Mouse (Mus musculus) myocyte (in vitro differentiated cells): ENCODE measurements at regions not wholly inside any gene's neighbourhood (a gene's known extent, or its start where the extent isn't known, plus 50 kb on each side); places are given as distances from the start of the nearest gene placed in this dataset.
"Not testable (repeated sequence)": the region's sequence is repeated elsewhere in the genome, so short reads cannot be mapped to it uniquely, and the experiment has no call there.

Experiments
- H3K27me3 ChIP-seq: one replicate; pipeline ENCODE4 v1.6.1; 2011; ENCODE audit not compliant: control insufficient read depth, insufficient read depth, insufficient read length
- H3K36me3 ChIP-seq: one replicate; pipeline ENCODE4 v1.6.1; 2011; ENCODE audit not compliant: control insufficient read depth, insufficient read depth
- H3K4me2 ChIP-seq: one replicate; pipeline ENCODE4 v1.6.1; 2011; ENCODE audit warnings: low read depth, control low read depth
- H3K4me3 ChIP-seq: one replicate; pipeline ENCODE4 v1.5.1; 2011; ENCODE audit warnings: mild to moderate bottlenecking, control low read depth, moderate library complexity
- H3K79me2 ChIP-seq: one replicate; pipeline ENCODE4 v1.6.1; 2011; ENCODE audit not compliant: control insufficient read depth, insufficient read depth
- H3ac ChIP-seq: one replicate; pipeline ENCODE4 v1.6.1; 2011; ENCODE audit not compliant: control insufficient read depth, insufficient read length
- CEBPB ChIP-seq: IDR thresholded peaks from 2 replicates; pipeline ENCODE4 v1.6.1; 2011; ENCODE audit warnings: mild to moderate bottlenecking, moderate library complexity; ENCODE audit not compliant: poor library complexity, insufficient read depth, severe bottlenecking
- E2F4 ChIP-seq: IDR thresholded peaks from one replicate; pipeline ENCODE4 v1.6.1; 2011; ENCODE audit warnings: mild to moderate bottlenecking, control low read depth, moderate library complexity; ENCODE audit not compliant: insufficient read depth
- MAX ChIP-seq: IDR thresholded peaks from one replicate; pipeline ENCODE4 v1.6.1; 2011; ENCODE audit warnings: low read depth, mild to moderate bottlenecking, control low read depth
- MYOD1 ChIP-seq, 3 experiments: IDR thresholded peaks; one replicate each; pipeline ENCODE4 v1.6.1; 2011; ENCODE audit warnings: control low read depth in 2 of 3, low read depth in 2 of 3, mild to moderate bottlenecking in 2 of 3, moderate library complexity in 1 of 3; ENCODE audit not compliant: insufficient read length in 2 of 3, control insufficient read depth in 1 of 3
- MYOG ChIP-seq, 3 experiments: IDR thresholded peaks; one replicate each; pipeline ENCODE4 v1.6.1; 2011; ENCODE audit warnings: control low read depth in 2 of 3, low read depth in 2 of 3, mild to moderate bottlenecking in 2 of 3; ENCODE audit not compliant: insufficient read length in 2 of 3, control insufficient read depth in 1 of 3, insufficient read depth in 1 of 3
- POLR2A ChIP-seq: IDR thresholded peaks from one replicate; pipeline ENCODE4 v1.6.1; 2011; ENCODE audit warnings: low read depth, mild to moderate bottlenecking, control low read depth, moderate library complexity; ENCODE audit not compliant: insufficient read length
- POLR2AphosphoS2 ChIP-seq: IDR thresholded peaks from one replicate; pipeline ENCODE4 v1.6.1; 2011; ENCODE audit warnings: low read depth, control low read depth; ENCODE audit not compliant: insufficient read length
- REST ChIP-seq: IDR thresholded peaks from one replicate; pipeline ENCODE4 v1.6.1; 2011; ENCODE audit warnings: mild to moderate bottlenecking, control low read depth, moderate library complexity; ENCODE audit not compliant: insufficient read depth, insufficient read length
- SRF ChIP-seq: IDR thresholded peaks from one replicate; pipeline ENCODE4 v1.6.1; 2011; ENCODE audit warnings: low read depth; ENCODE audit not compliant: control insufficient read depth, insufficient read length
- TCF12 ChIP-seq: IDR thresholded peaks from one replicate; pipeline ENCODE4 v1.6.1; 2011; ENCODE audit warnings: mild to moderate bottlenecking, control low read depth; ENCODE audit not compliant: poor library complexity, insufficient read depth, severe bottlenecking
- TCF3 ChIP-seq: IDR thresholded peaks from one replicate; pipeline ENCODE4 v1.6.1; 2011; ENCODE audit warnings: low read depth, control low read depth; ENCODE audit not compliant: insufficient read length
- USF1 ChIP-seq: IDR thresholded peaks from one replicate; pipeline ENCODE4 v1.6.1; 2011; ENCODE audit warnings: low read depth, mild to moderate bottlenecking, control low read depth, moderate library complexity

DNA sequence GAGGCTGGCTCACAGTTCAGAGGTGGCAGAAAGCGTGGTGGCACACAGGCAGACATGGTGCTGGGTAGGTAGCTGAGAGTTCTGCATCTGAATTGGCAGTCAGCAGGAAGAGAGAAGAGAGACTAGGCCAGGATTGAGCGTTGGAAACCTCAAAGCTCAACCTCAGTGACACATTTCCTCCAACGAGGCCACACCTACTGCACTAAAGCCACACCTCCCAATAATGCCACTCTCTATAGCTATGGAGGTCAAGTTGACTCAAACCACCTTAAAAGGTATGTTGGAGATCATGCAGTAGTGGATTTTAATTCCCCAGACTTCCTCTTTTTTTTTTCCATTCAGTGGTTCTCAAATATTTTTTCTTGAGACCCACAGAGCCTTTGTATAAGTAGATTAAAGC, 57.1 kb downstream of the Ccdc54 start:
- no peaks in the 10 kb centered on the region for H3K27me3 ChIP-seq

GRCm38 (mm10) chr16:50529511-50530416, 61.2 kb downstream of the Ccdc54 start:
- Histone ChIP-seq H3ac (peak overlapping the region; percentile 82), H3K27me3 (no peaks in the 10 kb centered on the region), H3K79me2 (no peaks in the 10 kb centered on the region), H3K4me2 (peak overlapping the region; percentile 96), H3K36me3 (no peaks in the 10 kb centered on the region), H3K4me3 (peak overlapping the region; percentile 84)
- no peak for TF ChIP-seq TCF12
- TF ChIP-seq POLR2A, result peak; percentile 67
- peak; percentile 76 for TF ChIP-seq POLR2AphosphoS2

More for the DNA sequence above, 57.1 kb downstream of the Ccdc54 start:
- no peak overlapping the region for H3K4me3 ChIP-seq
- TF ChIP-seq REST (no peak), MAX (no peak), TCF12 (no peak), E2F4 (no peak), MYOD1 (IDR thresholded peaks at IDR 0.05; ENCODE audit: control insufficient read depth in 1 of 3, insufficient read length in 2 of 3, low read depth in 2 of 3) (no peak), POLR2AphosphoS2 (no peak), POLR2A (no peak), MYOG (IDR thresholded peaks at IDR 0.05; ENCODE audit: control insufficient read depth in 1 of 3, insufficient read depth in 1 of 3, insufficient read length in 2 of 3, low read depth in 2 of 3) (no peak), USF1 (no peak), SRF (no peak), TCF3 (no peak), CEBPB (no peak)
- H3ac ChIP-seq, result no peak overlapping the region
- H3K36me3 ChIP-seq, result no peaks in the 10 kb centered on the region
- no peak overlapping the region for H3K4me2 ChIP-seq
- H3K79me2 ChIP-seq, result no peaks in the 10 kb centered on the region

GRCm38 (mm10) chr16:50528677-50529510, 62.1 kb downstream of the Ccdc54 start:
- H3ac ChIP-seq, result peak overlapping the region; percentile 82
- peak overlapping the region; percentile 96 for H3K4me2 ChIP-seq
- TF ChIP-seq POLR2AphosphoS2 (peak; percentile 64), POLR2A (peak; percentile 76), MYOG (IDR thresholded peaks at IDR 0.05; ENCODE audit: control insufficient read depth in 1 of 3, insufficient read depth in 1 of 3, insufficient read length in 2 of 3, low read depth in 2 of 3) (peak in 1 of 3 experiments; percentile 19), E2F4 (no peak), TCF3 (no peak)
- peak overlapping the region; percentile 84 for H3K4me3 ChIP-seq
- H3K27me3 ChIP-seq, result no peaks in the 10 kb centered on the region
- no peaks in the 10 kb centered on the region for H3K36me3 ChIP-seq
- H3K79me2 ChIP-seq, result no peaks in the 10 kb centered on the region

DNA sequence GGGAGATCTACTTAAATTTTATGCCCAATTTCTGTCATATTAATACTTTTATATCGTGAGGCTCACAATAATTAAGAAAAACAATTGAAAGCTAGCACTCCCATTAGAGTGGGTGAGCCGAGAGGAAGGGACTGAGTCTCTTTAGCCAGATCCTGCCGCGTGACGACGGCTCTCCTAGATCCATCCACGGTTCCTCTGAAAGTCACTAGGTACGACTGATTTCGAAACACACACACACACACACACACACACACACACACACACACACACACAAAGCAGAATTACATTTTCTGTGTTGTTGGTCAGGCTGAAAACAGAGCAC, 62.6 kb downstream of the Ccdc54 start:
- Histone ChIP-seq H3ac (peak overlapping the region; percentile 82), H3K79me2 (no peaks in the 10 kb centered on the region), H3K27me3 (no peaks in the 10 kb centered on the region), H3K36me3 (no peaks in the 10 kb centered on the region), H3K4me3 (peak overlapping the region; percentile 84), H3K4me2 (peak overlapping the region; percentile 70)
- TF ChIP-seq CEBPB, result 0 out of 2 replicates have a peak, but pooled peaks have one; percentile 27
- TF ChIP-seq E2F4, result no peak
- TF ChIP-seq POLR2AphosphoS2, result no peak
- TF ChIP-seq TCF3, result no peak

DNA sequence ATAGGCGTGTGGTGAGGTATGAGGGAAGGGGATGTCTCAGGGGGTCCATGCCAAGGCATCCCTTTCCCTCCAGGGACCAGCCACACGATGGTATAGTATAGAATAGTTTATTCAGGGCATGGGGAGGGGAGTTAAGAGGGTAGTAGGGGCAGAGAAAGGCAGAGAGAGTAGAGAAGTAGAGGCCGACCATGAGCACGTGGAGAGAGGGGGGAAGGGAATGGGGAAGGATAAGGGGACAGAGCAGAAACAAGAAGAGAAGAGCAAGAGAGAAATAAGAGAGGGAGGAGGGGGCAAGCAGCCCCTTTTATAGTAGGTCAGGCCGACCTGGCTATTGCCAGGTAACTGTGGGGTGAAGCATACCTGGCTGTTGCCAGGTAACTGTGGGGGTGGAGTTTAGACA, 64.0 kb downstream of the Ccdc54 start:
- H3K79me2 ChIP-seq, H3K27me3 ChIP-seq, H3K36me3 ChIP-seq, H3K4me3 ChIP-seq, H3ac ChIP-seq, H3K4me2 ChIP-seq: not testable (repeated sequence)

- H3K36me3 ChIP-seq, result no peaks in the 10 kb centered on the region
- H3ac ChIP-seq, result no peak overlapping the region
- H3K27me3 ChIP-seq, result no peaks in the 10 kb centered on the region
- H3K4me2 ChIP-seq, result no peak overlapping the region
- no peak for TF ChIP-seq REST
- TF ChIP-seq CEBPB, result no peak
- TF ChIP-seq MYOD1 (IDR thresholded peaks at IDR 0.05; ENCODE audit: control insufficient read depth in 1 of 3, insufficient read length in 2 of 3, low read depth in 2 of 3), result no peak
- no peaks in the 10 kb centered on the region for H3K79me2 ChIP-seq
- no peak overlapping the region for H3K4me3 ChIP-seq
These were observed 65.0 kb downstream of the Ccdc54 start for GRCm38 (mm10) chr16:50525934-50526366.
